Mouse (Mus musculus) gastrocnemius, adult 8-10 months (tissue): ENCODE measurements at regions not wholly inside any gene's neighbourhood (a gene's known extent, or its start where the extent isn't known, plus 50 kb on each side); places are given as distances from the start of the nearest gene placed in this dataset.

Source experiments
- DNase-seq, 2 experiments: peaks; one replicate each; pipeline ENCODE4 v3.0.0; 2022; ENCODE audit warnings: low spot score in 2 of 2

- no peak for DNase-seq
Measured at GRCm38 (mm10) chr4:54704696-54705095, 240.2 kb upstream of the Zfp462 start.

- no peak for DNase-seq
Measured at GRCm38 (mm10) chr4:54709751-54710150, 235.1 kb upstream of the Zfp462 start.

- DNase-seq: peak; percentile 6 to 12
Measured at GRCm38 (mm10) chr4:54712929-54713328, 231.9 kb upstream of the Zfp462 start.

- DNase-seq: no peak
Measured at GRCm38 (mm10) chr4:54714612-54715342, 230.1 kb upstream of the Zfp462 start.

GRCm38 (mm10) chr4:54718083-54718482 is 226.8 kb upstream of the Zfp462 start:
- DNase-seq: no peak

- no peak for DNase-seq
Measured at GRCm38 (mm10) chr4:54739001-54739400, 205.8 kb upstream of the Zfp462 start.

GRCm38 (mm10) chr4:54751458-54751857 is 193.4 kb upstream of the Zfp462 start:
- no peak for DNase-seq

GRCm38 (mm10) chr4:54756441-54756840 is 188.4 kb upstream of the Zfp462 start:
- no peak for DNase-seq

GRCm38 (mm10) chr4:54757715-54758500 is 186.9 kb upstream of the Zfp462 start:
- DNase-seq: peak in 1 of 2 experiments; percentile 14

- no peak for DNase-seq
Measured at GRCm38 (mm10) chr4:54758501-54758829, 186.4 kb upstream of the Zfp462 start.

GRCm38 (mm10) chr4:54761257-54761656 is 183.6 kb upstream of the Zfp462 start:
- DNase-seq: no peak

- no peak for DNase-seq
Measured at GRCm38 (mm10) chr4:54765045-54765444, 179.8 kb upstream of the Zfp462 start.

- DNase-seq: no peak
Measured at GRCm38 (mm10) chr4:54767506-54768200, 177.2 kb upstream of the Zfp462 start.

GRCm38 (mm10) chr4:54768836-54769235 is 176.0 kb upstream of the Zfp462 start:
- no peak for DNase-seq

- no peak for DNase-seq
Measured at GRCm38 (mm10) chr4:54774066-54774465, 170.8 kb upstream of the Zfp462 start.

GRCm38 (mm10) chr4:54774717-54775116 is 170.1 kb upstream of the Zfp462 start:
- no peak for DNase-seq

GRCm38 (mm10) chr4:54780511-54780910 is 164.3 kb upstream of the Zfp462 start:
- no peak for DNase-seq

- no peak for DNase-seq
Measured at GRCm38 (mm10) chr4:54791217-54791742, 153.6 kb upstream of the Zfp462 start.

- DNase-seq: no peak
Measured at GRCm38 (mm10) chr4:54793857-54794256, 151.0 kb upstream of the Zfp462 start.

GRCm38 (mm10) chr4:54795246-54795645 is 149.6 kb upstream of the Zfp462 start:
- DNase-seq: no peak

GRCm38 (mm10) chr4:54798523-54798922 is 146.3 kb upstream of the Zfp462 start:
- no peak for DNase-seq

- DNase-seq: no peak
Measured at GRCm38 (mm10) chr4:54811163-54811562, 133.7 kb upstream of the Zfp462 start.
